Mouse (Mus musculus) heart, adult 2 months (tissue): ENCODE data around the gene Ada.

Source experiments
- CTCF ChIP-seq: fragments of 200-600 bp; IDR thresholded peaks from 2 replicates; pipeline ENCODE4 v1.8.1; 2022; ENCODE audit warnings: antibody characterized with exemption, mild to moderate bottlenecking, moderate library complexity
- EP300 ChIP-seq: fragments of 200-500 bp; IDR thresholded peaks from 2 replicates; pipeline ENCODE4 v1.6.1; 2011; ENCODE audit warnings: low read depth, low read length, control low read depth; ENCODE audit not compliant: insufficient read depth
- POLR2A ChIP-seq: fragments of 200-500 bp; IDR thresholded peaks from 2 replicates; pipeline ENCODE4 v1.6.1; 2011; ENCODE audit warnings: mild to moderate bottlenecking, low read depth, low read length, control low read depth; ENCODE audit not compliant: insufficient read depth

- TF ChIP-seq CTCF = no peak
- no peak for TF ChIP-seq EP300
- TF ChIP-seq POLR2A = no peak
These were observed 37.6 kb downstream of the Ada start for GRCm38 (mm10) chr2:163712473-163712872.
